Mouse (Mus musculus): ENCODE data around the gene Arl3. TPM values are rescaled to one million over a fixed set of nuclear protein-coding genes. Genes with fewer than 3 reads are reported as not detected.

Arl3 gene
- 217 and 306 TPM in 2 replicates for polyA plus RNA-seq (2021; fragmentation: Nextera tagmentation)
- long read RNA-seq, experiment 1, transcript Arl3-201 (6 exons, 843 nt) = major isoform, 69 of 85 reads
- long read RNA-seq, experiment 1, partial matches to known transcripts = 9 of 85 reads
- long read RNA-seq, experiment 1, other reads (novel, unspliced or antisense) = 7 of 85 reads
- long read RNA-seq, experiment 2, transcript Arl3-201 (6 exons, 843 nt) = major isoform, 197 of 226 reads
- long read RNA-seq, experiment 2, partial matches to known transcripts = 27 of 226 reads
- long read RNA-seq, experiment 2, other reads (novel, unspliced or antisense) = 2 of 226 reads

DNA sequence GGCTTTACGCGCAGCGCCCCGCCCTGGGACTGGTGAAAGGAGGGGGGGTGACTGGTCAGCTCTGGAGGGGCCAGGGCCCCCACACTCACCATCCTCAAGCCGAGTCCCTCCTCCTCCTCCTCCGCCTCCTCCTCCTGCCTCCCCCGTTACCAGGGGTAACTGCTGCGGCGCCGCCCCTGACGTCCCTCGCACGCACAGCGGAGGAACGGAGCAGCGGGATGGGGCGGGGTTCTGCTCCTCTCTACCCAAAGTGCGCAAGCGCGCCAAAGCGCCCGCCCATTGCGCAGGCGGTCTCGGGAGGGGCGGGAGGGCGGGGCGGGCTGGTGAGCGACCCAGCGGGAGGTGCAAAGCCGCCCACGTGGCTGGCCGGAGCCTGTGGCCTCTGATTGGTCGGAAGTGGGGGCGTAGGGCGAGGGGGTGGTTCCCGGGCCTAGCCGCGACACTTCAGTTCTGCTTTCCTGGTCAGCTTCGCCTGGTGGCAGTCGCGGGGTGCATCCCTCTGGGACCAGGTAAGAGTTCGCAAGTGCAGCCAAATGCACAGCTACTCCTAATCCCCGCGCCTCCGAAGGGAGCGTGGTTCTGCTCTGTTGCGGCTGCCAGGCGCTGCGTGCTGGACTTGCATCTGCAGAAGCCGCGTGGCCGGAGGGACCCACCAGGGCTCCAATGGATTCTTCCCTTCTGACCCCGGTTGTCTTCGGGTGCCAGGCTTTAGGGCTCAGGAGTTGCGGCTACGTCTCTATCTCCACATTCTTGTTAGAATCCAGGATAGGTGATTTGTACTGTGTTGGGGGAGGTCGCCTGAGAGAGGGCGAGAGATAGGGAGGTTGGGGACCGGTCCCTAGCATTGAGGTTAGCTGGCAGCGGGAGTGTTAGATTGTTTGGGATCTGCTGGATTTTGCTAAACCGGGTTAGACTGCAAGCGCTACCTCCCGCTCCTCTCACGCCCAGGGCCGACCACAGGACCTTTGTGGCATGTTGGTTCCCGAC lies at the start of gene Arl3, which contains the start of gene Sfxn2:
TSS of gene Arl3 (minus strand) at position 248 of the 987 bp plus-strand sequence.
TSS of gene Sfxn2 (plus strand) at position 415 of the 987 bp plus-strand sequence.

DNA sequence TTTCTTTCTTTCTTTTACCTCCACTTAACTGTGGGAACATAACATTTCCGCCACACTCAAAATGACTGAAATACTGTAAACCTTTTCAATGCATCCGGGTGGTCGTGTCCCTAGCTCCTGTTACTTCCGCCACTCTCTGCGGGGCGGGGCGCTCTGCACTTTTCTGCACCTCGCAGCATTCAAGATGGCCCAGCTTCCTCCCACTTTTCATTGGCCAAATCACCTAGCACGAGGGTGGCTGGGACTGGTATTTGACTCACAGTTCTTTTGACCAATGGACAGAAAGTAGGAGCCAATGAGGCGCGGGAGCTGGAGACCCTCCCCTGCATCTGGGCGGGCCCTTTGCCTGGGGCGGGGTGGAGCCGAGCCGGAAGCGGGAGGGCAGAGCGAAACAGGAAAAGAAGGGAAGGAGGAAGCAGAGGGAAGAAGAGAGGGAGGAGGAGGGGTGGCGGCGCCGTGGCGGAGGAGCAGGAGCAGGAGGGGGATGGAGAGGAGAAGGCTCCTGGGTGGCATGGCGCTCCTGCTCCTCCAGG lies 25.8 kb upstream of the Arl3 start, which contains the start of gene Wbp1l:
TSS of gene Wbp1l (plus strand) at position 365 of the 533 bp plus-strand sequence.

DNA sequence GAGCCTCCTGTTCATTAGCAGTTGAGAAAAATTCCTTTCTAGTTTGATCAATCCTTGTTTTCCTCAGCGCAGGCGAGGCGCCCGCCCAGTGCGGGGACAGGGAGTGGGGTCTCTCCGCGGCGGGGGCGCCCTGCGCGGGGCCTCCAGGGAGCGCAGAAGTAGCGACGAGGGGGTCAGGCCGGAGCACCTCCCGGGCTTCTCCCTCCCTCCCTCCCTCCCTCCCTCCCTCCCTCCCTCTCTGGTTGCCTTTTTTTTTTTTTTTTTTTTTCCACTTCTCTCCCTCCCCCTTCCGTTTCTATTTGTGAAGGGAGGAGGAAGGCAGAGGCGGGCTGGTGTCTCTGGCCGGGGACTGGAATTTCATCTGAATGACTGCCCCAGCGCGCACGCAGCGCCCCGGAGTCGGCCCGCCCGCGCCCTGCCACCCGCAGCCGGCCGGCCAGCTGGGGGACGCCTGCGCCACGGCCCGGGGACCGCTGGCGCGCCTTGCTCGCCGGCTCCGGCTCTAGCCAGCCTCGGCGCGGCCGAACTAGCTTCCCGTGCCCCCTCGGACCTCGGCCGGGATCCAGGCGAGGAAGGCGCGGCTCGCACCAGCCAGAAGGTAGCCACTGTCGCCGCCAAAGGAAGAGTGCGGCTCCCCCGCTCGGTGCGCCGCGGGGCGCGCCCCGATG lies 71.5 kb downstream of the Arl3 start, which contains the start of gene Trim8:
TSS of gene Trim8 (plus strand) at position 302 of the 668 bp plus-strand sequence.

Other genes starting within 250 kb of the Arl3 start
- 116 and 130 TPM in 2 replicates for gene Psd, start 246.0 kb downstream of the Arl3 start, polyA plus RNA-seq (2021; fragmentation: Nextera tagmentation)
- 56.1 and 72.4 TPM in 2 replicates for gene Fbxl15, start 245.0 kb downstream of the Arl3 start, polyA plus RNA-seq (2021; fragmentation: Nextera tagmentation)
- 363 and 389 TPM in 2 replicates for gene Cuedc2, start 234.5 kb downstream of the Arl3 start, polyA plus RNA-seq (2021; fragmentation: Nextera tagmentation)
- 20.1 and 30.8 TPM in 2 replicates for gene Mfsd13a, start 232.1 kb downstream of the Arl3 start, polyA plus RNA-seq (2021; fragmentation: Nextera tagmentation)
- 1.3 and 1.8 TPM in 2 replicates for gene 2310034G01Rik, start 222.9 kb downstream of the Arl3 start, polyA plus RNA-seq (2021; fragmentation: Nextera tagmentation)
- gene Actr1a, start 177.4 kb downstream of the Arl3 start, polyA plus RNA-seq (2021; fragmentation: Nextera tagmentation) = 72.4 and 105 TPM in 2 replicates
- 6.0 and 8.2 TPM in 2 replicates for gene Sufu, start 176.3 kb downstream of the Arl3 start, polyA plus RNA-seq (2021; fragmentation: Nextera tagmentation)
- gene Trim8, start 71.5 kb downstream of the Arl3 start, polyA plus RNA-seq (2021; fragmentation: Nextera tagmentation) = 10.4 and 50.6 TPM in 2 replicates
- gene Sfxn2, start 167 bp upstream of the Arl3 start, polyA plus RNA-seq (2021; fragmentation: Nextera tagmentation) = 0.97 and 1.7 TPM in 2 replicates
- 4.0 and 4.5 TPM in 2 replicates for gene Wbp1l, start 25.9 kb upstream of the Arl3 start, polyA plus RNA-seq (2021; fragmentation: Nextera tagmentation)
- gene Cyp17a1, start 100.0 kb upstream of the Arl3 start, polyA plus RNA-seq (2021; fragmentation: Nextera tagmentation) = not detected in 2 replicates
- gene Borcs7, start 116.7 kb upstream of the Arl3 start, polyA plus RNA-seq (2021; fragmentation: Nextera tagmentation) = 29.1 and 41.3 TPM in 2 replicates
- 22.1 and 25.0 TPM in 2 replicates for gene As3mt, start 134.3 kb upstream of the Arl3 start, polyA plus RNA-seq (2021; fragmentation: Nextera tagmentation)
- 16.0 and 18.8 TPM in 2 replicates for gene Cnnm2, start 188.4 kb upstream of the Arl3 start, polyA plus RNA-seq (2021; fragmentation: Nextera tagmentation)